Mouse (Mus musculus) midbrain, postnatal 0 days (tissue): Measurements from ENCODE around the gene Map3k12. TPM values are rescaled to one million over a fixed set of nuclear protein-coding genes. Genes with fewer than 3 reads are reported as not detected.

Source experiments
- ATAC-seq: fragments of 200-750 bp; cut with Nextera tagmentation; 2 replicates; pipeline ENCODE4 v1.8.0; 2017; ENCODE audit warnings: moderate number of reproducible peaks, mild to moderate bottlenecking, moderate TSS enrichment, moderate library complexity; ENCODE audit not compliant: low FRiP score
- DNase-seq: peaks from one replicate; pipeline ENCODE4 v3.0.0-alpha.2; 2015; ENCODE audit warnings: low spot score
- H3K27ac ChIP-seq: fragments of 300-500 bp; sonication (generic); 2 replicates; pipeline ENCODE4 v1.5.1; 2014; ENCODE audit warnings: low read depth, mild to moderate bottlenecking, low read length, mixed read lengths
- H3K27me3 ChIP-seq: fragments of 300-500 bp; sonication (generic); 2 replicates; pipeline ENCODE4 v1.6.1; 2014; ENCODE audit warnings: low read length, control low read depth, mixed read lengths; ENCODE audit not compliant: insufficient read depth
- H3K36me3 ChIP-seq: fragments of 300-500 bp; sonication (generic); 2 replicates; pipeline ENCODE4 v1.6.1; 2014; ENCODE audit warnings: low read length, control low read depth, mixed read lengths; ENCODE audit not compliant: insufficient read depth
- H3K4me1 ChIP-seq: fragments of 300-500 bp; sonication (generic); 2 replicates; pipeline ENCODE4 v1.6.1; 2014; ENCODE audit warnings: mild to moderate bottlenecking, control low read depth, antibody characterized with exemption, low read length, mixed read lengths; ENCODE audit not compliant: insufficient read depth
- H3K4me2 ChIP-seq: fragments of 300-500 bp; sonication (generic); 2 replicates; pipeline ENCODE4 v1.6.1; 2014; ENCODE audit warnings: low read depth, mild to moderate bottlenecking, low read length, mixed read lengths; ENCODE audit not compliant: poor library complexity, severe bottlenecking
- H3K4me3 ChIP-seq: fragments of 300-500 bp; sonication (generic); 2 replicates; pipeline ENCODE4 v1.5.1; 2014; ENCODE audit warnings: low read depth, mild to moderate bottlenecking, low read length, moderate library complexity
- H3K9ac ChIP-seq: fragments of 300-500 bp; sonication (generic); replicated peaks from 2 replicates; pipeline ENCODE4 v1.6.1; 2014; ENCODE audit warnings: mild to moderate bottlenecking, low read length, moderate library complexity, mixed read lengths; ENCODE audit not compliant: poor library complexity, severe bottlenecking
- H3K9me3 ChIP-seq: fragments of 300-500 bp; sonication (generic); 2 replicates; pipeline ENCODE4 v1.6.1; 2016; ENCODE audit warnings: low read length, control low read depth
- CTCF ChIP-seq: IDR thresholded peaks from 2 replicates; pipeline ENCODE4 v1.5.1; 2016; ENCODE audit warnings: antibody characterized with exemption, mild to moderate bottlenecking
- WGBS: fragments of 180-500 bp; shearing (Covaris S2); extraction: QIAGEN DNeasy Blood & Tissue Kit; methylation state at CpG from one replicate; pipeline ENCODE4 v1.1.7; 2014; 5-methylcytosine and 5-hydroxymethylcytosine counted together
- polyA plus RNA-seq: library from polyadenylated mRNA; unstranded; fragments of >200 nt; fragmentation: Nextera tagmentation; extraction: Ambion mirVana; gene quantifications from 2 replicates; pipeline ENCODE4 v1.2.1, GENCODE M21; 2015
- total RNA-seq: library from RNA; depleted of rRNA; stranded (reverse); fragments of >200 nt; gene quantifications from 2 replicates; pipeline ENCODE4 v1.2.3, GENCODE M21; 2014

Gene Map3k12
- total and polyA plus RNA-seq, 2 experiments from 2014 or later, result 49.7 to 73.3 TPM

DNA sequence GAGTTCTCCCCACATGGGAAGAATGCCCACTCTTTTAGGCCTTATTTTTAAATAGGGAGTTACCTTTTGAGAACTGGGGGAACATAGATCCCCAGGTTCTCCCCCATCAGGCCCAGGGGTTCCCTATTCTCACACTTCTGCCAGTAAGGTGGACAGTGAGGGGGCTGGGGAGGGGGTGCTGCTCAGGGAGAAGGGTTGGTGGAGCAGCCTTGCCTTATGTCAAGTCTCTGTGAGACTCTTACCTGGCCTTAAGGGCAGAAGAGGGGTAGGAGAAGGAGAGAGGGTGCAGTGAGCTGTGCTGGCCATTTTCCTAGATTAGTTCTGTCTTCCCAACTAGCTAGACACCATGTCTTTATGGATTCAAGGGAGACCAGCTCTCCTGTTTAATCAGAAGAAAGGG lies 4.4 kb downstream of the Map3k12 start:
- ATAC-seq (no peak), DNase-seq (no peak)
- peaks cover 22% of the 10 kb centered on the region for H3K4me1 ChIP-seq
- no peak overlapping the region for H3K4me3 ChIP-seq
- no peaks in the 10 kb centered on the region for H3K27me3 ChIP-seq
- H3K36me3 ChIP-seq, result peaks cover 6% of the 10 kb centered on the region; the same call in 1 of the 2 replicates
- no peaks in the 10 kb centered on the region for H3K9me3 ChIP-seq
- H3K9ac ChIP-seq, result peak overlapping the region; percentile 82
- no peak for TF ChIP-seq CTCF
- peak overlapping the region; percentile 97 for H3K27ac ChIP-seq
- H3K4me2 ChIP-seq, result no peak overlapping the region

DNA sequence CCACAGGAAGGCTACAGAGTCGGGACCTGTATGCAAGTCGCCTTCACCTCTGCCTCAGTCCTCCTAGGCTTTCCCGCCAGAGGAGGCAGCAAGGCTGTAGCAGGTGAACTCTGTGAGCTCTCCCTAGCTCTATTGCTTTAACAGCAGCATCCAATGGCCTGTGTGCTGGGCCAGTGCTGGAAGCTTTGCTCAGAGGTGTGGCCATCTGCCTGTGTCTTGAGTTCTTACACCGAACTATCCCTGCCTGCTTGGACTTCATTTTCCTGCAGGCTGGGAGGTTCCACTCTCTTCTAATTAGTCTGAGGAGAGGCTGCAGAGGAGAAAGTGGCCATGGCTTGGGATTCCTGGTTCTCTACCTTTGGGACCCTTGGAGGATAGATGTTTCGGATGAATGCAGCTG lies 4.9 kb downstream of the Map3k12 start:
- H3K27ac ChIP-seq, result peak overlapping the region; percentile 97
- no peaks in the 10 kb centered on the region for H3K27me3 ChIP-seq
- H3K36me3 ChIP-seq, result peaks cover 8% of the 10 kb centered on the region; the same call in 1 of the 2 replicates
- no peak for TF ChIP-seq CTCF
- ATAC-seq, result no peak
- H3K4me2 ChIP-seq, result peak overlapping the region; percentile 75
- H3K9ac ChIP-seq, result peak overlapping the region; percentile 82
- H3K4me3 ChIP-seq, result no peak overlapping the region
- peaks cover 22% of the 10 kb centered on the region for H3K4me1 ChIP-seq
- DNase-seq, result no peak
- WGBS, result 17% methylated on average over 5 of the region's 5 CpGs
- no peaks in the 10 kb centered on the region for H3K9me3 ChIP-seq

DNA sequence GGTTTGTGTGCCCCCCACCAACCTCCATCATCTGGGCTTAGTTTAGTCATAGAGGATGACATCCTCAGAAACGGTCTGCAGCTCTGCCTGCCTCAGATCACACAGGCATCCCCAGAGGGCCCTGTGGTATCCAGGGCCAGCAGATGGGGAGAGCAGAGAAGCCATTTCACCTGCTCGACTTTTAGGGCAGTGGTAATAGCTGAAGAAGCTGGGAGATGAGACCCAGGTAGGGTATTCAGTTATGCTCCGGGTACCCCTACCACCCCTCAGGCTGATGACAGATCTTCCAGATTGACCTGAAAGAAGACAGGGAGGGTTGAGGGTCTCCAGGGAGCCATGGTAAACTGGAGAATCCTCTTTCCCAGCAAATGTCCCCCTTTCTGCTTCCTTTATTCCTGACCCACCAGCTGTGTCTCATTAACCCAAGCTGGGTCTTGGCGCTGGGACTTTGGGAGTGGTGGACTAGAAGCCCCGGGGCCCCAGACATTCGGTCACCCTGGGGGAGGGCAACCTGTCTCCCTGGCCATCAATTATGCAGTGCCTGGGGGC lies 5.5 kb downstream of the Map3k12 start:
- H3K9me3 ChIP-seq, result no peaks in the 10 kb centered on the region
- peak; percentile 26 for DNase-seq
- H3K27ac ChIP-seq, result peak overlapping the region; percentile 97
- peak overlapping the region; percentile 82; the same call in 1 of the 2 replicates for H3K9ac ChIP-seq
- peak overlapping the region; percentile 64; the same call in 1 of the 2 replicates for H3K4me3 ChIP-seq
- H3K36me3 ChIP-seq, result peaks cover 8% of the 10 kb centered on the region; the same call in 1 of the 2 replicates
- H3K4me1 ChIP-seq, result peaks cover 22% of the 10 kb centered on the region
- H3K27me3 ChIP-seq, result no peaks in the 10 kb centered on the region
- TF ChIP-seq CTCF, result no peak
- peak overlapping the region; percentile 75 for H3K4me2 ChIP-seq
- 6% methylated on average over 6 of the region's 6 CpGs for WGBS
- ATAC-seq, result no peak

DNA sequence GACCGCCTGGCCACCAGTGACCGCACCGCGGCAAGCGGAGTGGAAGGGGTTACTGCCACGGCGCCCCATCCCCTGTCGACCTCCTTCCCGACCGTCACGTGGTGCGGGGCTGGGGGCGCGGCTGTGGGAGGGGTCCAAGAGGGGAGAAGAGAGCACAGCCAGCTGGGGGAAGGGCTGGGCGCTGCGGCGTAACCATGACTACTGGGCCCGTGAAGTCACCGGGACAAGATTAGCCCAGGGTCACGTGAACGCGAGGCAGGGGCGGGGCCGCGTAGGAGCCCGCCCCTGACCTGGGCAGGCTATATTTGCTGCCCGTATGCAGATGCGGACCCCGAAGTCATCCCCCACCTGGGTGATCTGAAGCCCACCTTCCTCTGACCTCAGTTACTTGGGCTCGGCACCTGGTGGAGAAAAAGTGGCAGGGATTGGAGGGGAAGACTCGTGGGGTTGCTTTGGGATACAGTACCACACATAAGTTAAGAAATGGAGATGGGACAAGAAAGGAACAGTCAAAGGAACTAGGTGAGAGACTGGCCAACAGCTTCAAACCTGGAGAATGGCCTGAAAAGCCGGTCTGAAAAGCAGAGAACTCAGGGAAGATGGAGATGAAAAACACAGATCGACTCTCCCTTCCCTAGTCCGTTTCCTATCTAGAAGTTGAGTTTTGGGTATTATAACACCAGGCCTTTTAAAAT lies 6.1 kb downstream of the Map3k12 start:
- Histone ChIP-seq H3K9ac (peak overlapping the region; percentile 82), H3K4me1 (peaks cover 21% of the 10 kb centered on the region), H3K4me3 (peak overlapping the region; percentile 64), H3K27me3 (no peaks in the 10 kb centered on the region), H3K36me3 (peaks cover 8% of the 10 kb centered on the region; the same call in 1 of the 2 replicates), H3K27ac (peak overlapping the region; percentile 97), H3K4me2 (peak overlapping the region; percentile 75), H3K9me3 (no peaks in the 10 kb centered on the region)
- DNase-seq (peak; percentile 95), ATAC-seq (peak; percentile 96)
- TF ChIP-seq CTCF, result peak; percentile 20; the same call in 1 of the 2 replicates
- whole genome bisulfite sequencing, result 1% methylated on average over 33 of the region's 34 CpGs

DNA sequence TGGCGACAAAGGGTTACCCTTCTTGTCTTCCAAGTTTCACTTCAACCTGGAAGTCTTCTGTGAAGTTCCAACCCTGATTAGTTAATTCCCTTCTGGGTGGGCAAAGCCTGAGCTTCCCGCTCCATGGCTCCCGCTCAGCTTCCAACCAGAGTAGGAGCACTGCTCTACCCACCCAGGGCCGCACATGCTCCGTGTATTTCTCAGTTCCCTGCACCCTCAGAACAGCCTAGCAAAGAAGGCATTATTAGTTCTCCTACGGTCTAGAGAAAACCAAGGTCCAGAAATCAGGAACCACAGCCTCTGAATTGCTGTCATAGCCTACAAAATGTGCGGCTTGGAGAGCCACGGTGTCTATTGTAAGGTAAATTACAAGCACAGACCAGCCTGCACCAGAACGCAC lies 6.8 kb downstream of the Map3k12 start:
- DNase-seq (peak; percentile 58), ATAC-seq (peak; percentile 77)
- Histone ChIP-seq H3K36me3 (peaks cover 11% of the 10 kb centered on the region; the same call in 1 of the 2 replicates), H3K9me3 (no peaks in the 10 kb centered on the region), H3K27ac (peak overlapping the region; percentile 97), H3K27me3 (no peaks in the 10 kb centered on the region), H3K4me1 (peaks cover 15% of the 10 kb centered on the region), H3K9ac (peak overlapping the region; percentile 82), H3K4me2 (peak overlapping the region; percentile 75), H3K4me3 (peak overlapping the region; percentile 64)
- no peak for TF ChIP-seq CTCF
- WGBS, result 6% methylated on average over 9 of the region's 9 CpGs

DNA sequence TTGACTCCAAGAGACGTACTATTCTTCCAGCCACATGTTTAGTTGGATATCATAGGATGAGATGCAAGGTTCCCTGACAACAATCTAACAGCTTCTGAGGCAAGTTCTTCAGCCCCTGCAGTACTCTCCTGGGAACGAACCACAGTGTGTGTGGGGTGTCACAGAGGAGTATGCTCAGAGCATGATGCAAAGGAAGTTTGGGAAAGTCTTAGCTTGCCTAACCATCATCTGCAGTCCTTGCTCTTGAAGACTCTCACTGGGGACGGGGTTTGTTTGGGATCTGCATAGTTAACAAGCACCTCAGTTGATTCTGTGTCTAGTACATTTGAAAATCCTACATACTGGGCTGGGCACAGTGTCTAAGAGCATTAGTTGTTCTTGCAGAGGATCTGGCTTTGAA lies 8.5 kb downstream of the Map3k12 start:
- no peak for TF ChIP-seq CTCF
- DNase-seq (no peak), ATAC-seq (no peak)

More for the DNA sequence above, 8.5 kb downstream of the Map3k12 start:
- 81% methylated on average over 3 of the region's 3 CpGs for WGBS
- Histone ChIP-seq H3K9ac (no peak overlapping the region), H3K36me3 (peaks cover 26% of the 10 kb centered on the region), H3K4me1 (peaks cover 9% of the 10 kb centered on the region; the same call in 1 of the 2 replicates), H3K27me3 (no peaks in the 10 kb centered on the region), H3K27ac (no peak overlapping the region), H3K9me3 (no peaks in the 10 kb centered on the region), H3K4me3 (no peak overlapping the region), H3K4me2 (no peak overlapping the region)
